Mouse (Mus musculus) forebrain, embryonic 11.5 days (tissue): Measurements from ENCODE around the gene Msi2. TPM values are rescaled to one million over a fixed set of nuclear protein-coding genes. Genes with fewer than 3 reads are reported as not detected.
A peak's percentile ranks its signal among the peaks of the same experiment; 100 is the strongest.

Source experiments
- ATAC-seq: fragments of 200-750 bp; cut with Nextera tagmentation; replicated peaks from 2 replicates; pipeline ENCODE4 v1.8.0; 2017; ENCODE audit warnings: moderate TSS enrichment; ENCODE audit not compliant: low FRiP score
- DNase-seq: peaks from one replicate; pipeline ENCODE4 v3.0.0-alpha.2; 2017; ENCODE audit warnings: low spot score
- H3K27ac ChIP-seq: fragments of 300-500 bp; sonication (generic); 2 replicates; pipeline ENCODE4 v1.5.1; 2014; ENCODE audit warnings: low read depth, low read length
- H3K27me3 ChIP-seq: fragments of 300-500 bp; sonication (generic); 2 replicates; pipeline ENCODE4 v1.6.1; 2014; ENCODE audit warnings: mild to moderate bottlenecking, low read length, mixed read lengths; ENCODE audit not compliant: control insufficient read depth, insufficient read depth
- H3K36me3 ChIP-seq: fragments of 300-500 bp; sonication (generic); 2 replicates; pipeline ENCODE4 v1.6.1; 2014; ENCODE audit warnings: mild to moderate bottlenecking, low read length, moderate library complexity, mixed read lengths; ENCODE audit not compliant: control insufficient read depth, insufficient read depth
- H3K4me1 ChIP-seq: fragments of 300-500 bp; sonication (generic); replicated peaks from 2 replicates; pipeline ENCODE4 v1.6.1; 2014; ENCODE audit warnings: low read length, mixed read lengths; ENCODE audit not compliant: control insufficient read depth, insufficient read depth
- H3K4me2 ChIP-seq: fragments of 300-500 bp; sonication (generic); 2 replicates; pipeline ENCODE4 v1.6.1; 2014; ENCODE audit warnings: low read depth, mild to moderate bottlenecking, low read length, moderate library complexity, mixed read lengths; ENCODE audit not compliant: severe bottlenecking
- H3K4me3 ChIP-seq: fragments of 300-500 bp; sonication (generic); 2 replicates; pipeline ENCODE4 v1.5.1; 2014; ENCODE audit warnings: low read depth, low read length
- H3K9ac ChIP-seq: fragments of 300-500 bp; sonication (generic); 2 replicates; pipeline ENCODE4 v1.6.1; 2014; ENCODE audit warnings: low read length
- H3K9me3 ChIP-seq: fragments of 300-500 bp; sonication (generic); 2 replicates; pipeline ENCODE4 v1.6.1; 2016; ENCODE audit warnings: low read length, mixed read lengths; ENCODE audit not compliant: control insufficient read depth
- WGBS: fragments of 180-500 bp; shearing (Covaris S2); extraction: QIAGEN DNeasy Blood & Tissue Kit; methylation state at CpG from one replicate; pipeline ENCODE4 v1.1.7; 2014; 5-methylcytosine and 5-hydroxymethylcytosine counted together
- polyA plus RNA-seq: library from polyadenylated mRNA; unstranded; fragments of >200 nt; fragmentation: Nextera tagmentation; extraction: Ambion mirVana; gene quantifications from 2 replicates; pipeline ENCODE4 v1.2.1, GENCODE M21; 2014

Msi2 gene
- polyA plus RNA-seq, 1 experiment from 2014 or later = 26.2 TPM

- Histone ChIP-seq H3K9me3 (no peaks in the 10 kb centered on the region), H3K4me2 (no peak overlapping the region), H3K4me1 (peaks cover 21% of the 10 kb centered on the region; the same call in 1 of the 2 replicates), H3K9ac (no peak overlapping the region), H3K4me3 (no peak overlapping the region), H3K27ac (peak overlapping the region; percentile 48), H3K36me3 (no peaks in the 10 kb centered on the region), H3K27me3 (no peaks in the 10 kb centered on the region)
- 0 out of 2 replicates have a peak, but pooled peaks have one; percentile 5 for ATAC-seq
- DNase-seq = no peak
- WGBS = 80% methylated on average over 17 of the region's 17 CpGs
Observed at GRCm38 (mm10) chr11:88488941-88489724, 229.2 kb downstream of the Msi2 start.

GRCm38 (mm10) chr11:88488175-88488940 lies 230.0 kb downstream of the Msi2 start:
- 74% methylated on average over 13 of the region's 13 CpGs for WGBS
- H3K4me2 ChIP-seq = no peak overlapping the region
- peak; percentile 39; the same call in 1 of the 2 replicates for ATAC-seq
- peak overlapping the region; percentile 9 for H3K27ac ChIP-seq
- DNase-seq = no peak
- H3K4me1 ChIP-seq = peaks cover 25% of the 10 kb centered on the region; the same call in 1 of the 2 replicates
- H3K4me3 ChIP-seq = no peak overlapping the region
- no peaks in the 10 kb centered on the region for H3K27me3 ChIP-seq
- no peak overlapping the region for H3K9ac ChIP-seq
- H3K9me3 ChIP-seq = no peaks in the 10 kb centered on the region
- H3K36me3 ChIP-seq = no peaks in the 10 kb centered on the region

- H3K4me1 ChIP-seq = peaks cover 44% of the 10 kb centered on the region
- H3K4me3 ChIP-seq = no peak overlapping the region
- H3K27ac ChIP-seq = no peak overlapping the region
- no peaks in the 10 kb centered on the region for H3K27me3 ChIP-seq
- no peaks in the 10 kb centered on the region for H3K9me3 ChIP-seq
- DNase-seq (no peak), ATAC-seq (no peak)
- no peak overlapping the region for H3K9ac ChIP-seq
- no peaks in the 10 kb centered on the region for H3K36me3 ChIP-seq
- no peak overlapping the region for H3K4me2 ChIP-seq
- WGBS = 80% methylated on average over 1 of the region's 1 CpGs
Observed at GRCm38 (mm10) chr11:88485987-88486386, 232.3 kb downstream of the Msi2 start.

GRCm38 (mm10) chr11:88485088-88485487 lies 233.2 kb downstream of the Msi2 start:
- H3K27ac ChIP-seq = peak overlapping the region; percentile 8; the same call in 1 of the 2 replicates
- H3K4me1 ChIP-seq = peaks cover 52% of the 10 kb centered on the region
- no peak overlapping the region for H3K4me3 ChIP-seq
- H3K27me3 ChIP-seq = no peaks in the 10 kb centered on the region
- no peaks in the 10 kb centered on the region for H3K9me3 ChIP-seq
- 0 out of 2 replicates have a peak overlapping the region, but pooled peaks have one; percentile 18 for H3K9ac ChIP-seq
- no peak for ATAC-seq
- no peaks in the 10 kb centered on the region for H3K36me3 ChIP-seq
- DNase-seq = no peak
- no peak overlapping the region for H3K4me2 ChIP-seq
- WGBS = 49% methylated on average over 4 of the region's 4 CpGs

GRCm38 (mm10) chr11:88484047-88484446 lies 234.3 kb downstream of the Msi2 start:
- DNase-seq = no peak
- no peak overlapping the region for H3K9ac ChIP-seq
- H3K27me3 ChIP-seq = no peaks in the 10 kb centered on the region
- no peaks in the 10 kb centered on the region for H3K9me3 ChIP-seq
- peaks cover 58% of the 10 kb centered on the region for H3K4me1 ChIP-seq
- no peak overlapping the region for H3K4me2 ChIP-seq
- peak overlapping the region; percentile 95; the same call in 1 of the 2 replicates for H3K27ac ChIP-seq
- WGBS = 93% methylated on average over 3 of the region's 3 CpGs
- ATAC-seq = no peak
- no peak overlapping the region for H3K4me3 ChIP-seq
- no peaks in the 10 kb centered on the region for H3K36me3 ChIP-seq

- peaks cover 57% of the 10 kb centered on the region for H3K4me1 ChIP-seq
- peak overlapping the region; percentile 5 for H3K9ac ChIP-seq
- 10% methylated on average over 11 of the region's 11 CpGs for WGBS
- H3K36me3 ChIP-seq = no peaks in the 10 kb centered on the region; the same call in 1 of the 2 replicates
- H3K27me3 ChIP-seq = no peaks in the 10 kb centered on the region
- no peaks in the 10 kb centered on the region for H3K9me3 ChIP-seq
- H3K27ac ChIP-seq = peak overlapping the region; percentile 95
- H3K4me3 ChIP-seq = no peak overlapping the region
- peak; percentile 68 for ATAC-seq
- peak; percentile 70 for DNase-seq
- H3K4me2 ChIP-seq = peak overlapping the region; percentile 41; the same call in 1 of the 2 replicates
Observed at GRCm38 (mm10) chr11:88482636-88483035, 235.7 kb downstream of the Msi2 start.

- H3K9ac ChIP-seq = peak overlapping the region; percentile 61
- H3K36me3 ChIP-seq = no peaks in the 10 kb centered on the region; the same call in 1 of the 2 replicates
- peak overlapping the region; percentile 95 for H3K27ac ChIP-seq
- 19% methylated on average over 6 of the region's 6 CpGs for WGBS
- ATAC-seq (peak; percentile 78), DNase-seq (peak; percentile 59)
- no peaks in the 10 kb centered on the region for H3K27me3 ChIP-seq
- peaks cover 57% of the 10 kb centered on the region for H3K4me1 ChIP-seq
- H3K9me3 ChIP-seq = no peaks in the 10 kb centered on the region
- peak overlapping the region; percentile 41; the same call in 1 of the 2 replicates for H3K4me2 ChIP-seq
- H3K4me3 ChIP-seq = no peak overlapping the region
Observed at GRCm38 (mm10) chr11:88482236-88482635, 236.1 kb downstream of the Msi2 start.

GRCm38 (mm10) chr11:88481602-88482161 lies 236.6 kb downstream of the Msi2 start:
- H3K4me2 ChIP-seq = peak overlapping the region; percentile 41; the same call in 1 of the 2 replicates
- peak; percentile 90 for DNase-seq
- no peaks in the 10 kb centered on the region; the same call in 1 of the 2 replicates for H3K36me3 ChIP-seq
- H3K4me3 ChIP-seq = 0 out of 2 replicates have a peak overlapping the region, but pooled peaks have one; percentile 9
- WGBS = 28% methylated on average over 7 of the region's 7 CpGs
- H3K27ac ChIP-seq = peak overlapping the region; percentile 95
- H3K9ac ChIP-seq = peak overlapping the region; percentile 61
- peak; percentile 85 for ATAC-seq
- no peaks in the 10 kb centered on the region for H3K27me3 ChIP-seq
- H3K9me3 ChIP-seq = no peaks in the 10 kb centered on the region
- peaks cover 57% of the 10 kb centered on the region for H3K4me1 ChIP-seq
